Mouse (Mus musculus) limb, embryonic 15.5 days (tissue): Measurements from ENCODE around the gene Hmg20b. TPM values are rescaled to one million over a fixed set of nuclear protein-coding genes. Genes with fewer than 3 reads are reported as not detected.

Experiments used
- ATAC-seq: fragments of 200-750 bp; cut with Nextera tagmentation; 2 replicates; pipeline ENCODE4 v1.8.0; 2017; ENCODE audit warnings: low read depth, moderate TSS enrichment; ENCODE audit not compliant: insufficient number of reproducible peaks, low FRiP score, low TSS enrichment
- H3K27ac ChIP-seq: fragments of 300-500 bp; sonication (generic); 2 replicates; pipeline ENCODE4 v1.5.1; 2015; ENCODE audit warnings: moderate library complexity, mild to moderate bottlenecking, inconsistent platforms
- H3K27me3 ChIP-seq: fragments of 300-500 bp; sonication (generic); 2 replicates; pipeline ENCODE4 v1.6.1; 2015; ENCODE audit warnings: inconsistent platforms
- H3K36me3 ChIP-seq: fragments of 300-500 bp; sonication (generic); 2 replicates; pipeline ENCODE4 v1.6.1; 2015; ENCODE audit warnings: inconsistent platforms
- H3K4me1 ChIP-seq: fragments of 300-500 bp; sonication (generic); 2 replicates; pipeline ENCODE4 v1.6.1; 2015; ENCODE audit warnings: inconsistent platforms
- H3K4me2 ChIP-seq: fragments of 300-500 bp; sonication (generic); 2 replicates; pipeline ENCODE4 v1.6.1; 2015; ENCODE audit warnings: mild to moderate bottlenecking, inconsistent platforms
- H3K4me3 ChIP-seq: fragments of 300-500 bp; sonication (generic); 2 replicates; pipeline ENCODE4 v1.5.1; 2015; ENCODE audit warnings: mild to moderate bottlenecking, inconsistent platforms
- H3K9ac ChIP-seq: fragments of 300-500 bp; sonication (generic); 2 replicates; pipeline ENCODE4 v1.6.1; 2015; ENCODE audit warnings: inconsistent platforms
- H3K9me3 ChIP-seq: fragments of 300-500 bp; sonication (generic); 2 replicates; pipeline ENCODE4 v1.6.1; 2016; ENCODE audit warnings: inconsistent platforms
- WGBS: fragments of 180-500 bp; shearing (Covaris S2); methylation state at CpG from one replicate; pipeline ENCODE4 v1.1.7; 2015; 5-methylcytosine and 5-hydroxymethylcytosine counted together
- polyA plus RNA-seq: library from polyadenylated mRNA; unstranded; fragments of >200 nt; fragmentation: Nextera tagmentation; extraction: Ambion mirVana; gene quantifications from 2 replicates; pipeline ENCODE4 v1.2.1, GENCODE M21; 2015

Hmg20b gene
- polyA plus RNA-seq, 1 experiment from 2014 or later, result 89.9 TPM

- peak overlapping the region; percentile 28; the same call in 1 of the 2 replicates for H3K9ac ChIP-seq
- H3K9me3 ChIP-seq, result no peaks in the 10 kb centered on the region
- peak overlapping the region; percentile 49 for H3K4me2 ChIP-seq
- H3K27ac ChIP-seq, result 0 out of 2 replicates have a peak overlapping the region, but pooled peaks have one; percentile 50
- peaks cover 41% of the 10 kb centered on the region for H3K4me1 ChIP-seq
- peaks cover 41% of the 10 kb centered on the region for H3K27me3 ChIP-seq
- peak overlapping the region; percentile 33 for H3K4me3 ChIP-seq
- peaks cover 19% of the 10 kb centered on the region for H3K36me3 ChIP-seq
- WGBS, result 12% methylated on average over 50 of the region's 55 CpGs
- ATAC-seq, result no peak
Observed at GRCm38 (mm10) chr10:81346453-81347067, 3.7 kb downstream of the Hmg20b start.

- H3K27ac ChIP-seq, result no peak overlapping the region
- H3K9ac ChIP-seq, result no peak overlapping the region
- peaks cover 53% of the 10 kb centered on the region for H3K27me3 ChIP-seq
- H3K9me3 ChIP-seq, result no peaks in the 10 kb centered on the region
- peaks cover 43% of the 10 kb centered on the region for H3K4me1 ChIP-seq
- ATAC-seq, result no peak
- H3K4me3 ChIP-seq, result no peak overlapping the region
- H3K4me2 ChIP-seq, result no peak overlapping the region
- 83% methylated on average over 4 of the region's 4 CpGs for WGBS
- H3K36me3 ChIP-seq, result peaks cover 19% of the 10 kb centered on the region
Observed at GRCm38 (mm10) chr10:81345162-81345534, 5.1 kb downstream of the Hmg20b start.

GRCm38 (mm10) chr10:81344421-81345161 is 5.7 kb downstream of the Hmg20b start:
- Histone ChIP-seq H3K36me3 (peaks cover 19% of the 10 kb centered on the region), H3K27ac (no peak overlapping the region), H3K4me1 (peaks cover 39% of the 10 kb centered on the region), H3K9me3 (no peaks in the 10 kb centered on the region), H3K4me2 (no peak overlapping the region), H3K4me3 (no peak overlapping the region), H3K27me3 (peaks cover 53% of the 10 kb centered on the region), H3K9ac (no peak overlapping the region)
- WGBS, result 51% methylated on average over 8 of the region's 8 CpGs
- ATAC-seq, result no peak

GRCm38 (mm10) chr10:81342686-81343505 is 7.4 kb downstream of the Hmg20b start, which contains the start of gene Gipc3:
TSS of gene Gipc3 (minus strand) at chr10:81343266.
- no peaks in the 10 kb centered on the region for H3K9me3 ChIP-seq
- no peak within 1 kb of the TSS for H3K27ac ChIP-seq
- 5% methylated on average over 57 of the region's 67 CpGs for WGBS
- peak within 1 kb of the TSS; percentile 55 for H3K9ac ChIP-seq
- H3K4me3 ChIP-seq, result peak within 1 kb of the TSS; percentile 41
- H3K27me3 ChIP-seq, result peaks cover 57% of the 10 kb centered on the region
- ATAC-seq, result no peak
- peaks cover 11% of the 10 kb centered on the region for H3K36me3 ChIP-seq
- H3K4me2 ChIP-seq, result peak within 1 kb of the TSS; percentile 82
- peaks cover 27% of the 10 kb centered on the region for H3K4me1 ChIP-seq

- Histone ChIP-seq H3K27me3 (peaks cover 64% of the 10 kb centered on the region), H3K4me1 (peaks cover 18% of the 10 kb centered on the region), H3K27ac (no peak overlapping the region), H3K9me3 (no peaks in the 10 kb centered on the region), H3K4me3 (no peak overlapping the region), H3K36me3 (peaks cover 4% of the 10 kb centered on the region; the same call in 1 of the 2 replicates), H3K9ac (no peak overlapping the region), H3K4me2 (no peak overlapping the region)
- ATAC-seq, result no peak
- 34% methylated on average over 16 of the region's 16 CpGs for WGBS
Observed at GRCm38 (mm10) chr10:81341333-81341949, 8.8 kb downstream of the Hmg20b start.

GRCm38 (mm10) chr10:81340551-81341332 is 9.5 kb downstream of the Hmg20b start:
- Histone ChIP-seq H3K9ac (no peak overlapping the region), H3K27me3 (peaks cover 63% of the 10 kb centered on the region), H3K4me2 (no peak overlapping the region), H3K36me3 (peaks cover 4% of the 10 kb centered on the region; the same call in 1 of the 2 replicates), H3K9me3 (no peaks in the 10 kb centered on the region), H3K27ac (no peak overlapping the region), H3K4me3 (no peak overlapping the region), H3K4me1 (peaks cover 23% of the 10 kb centered on the region)
- no peak for ATAC-seq
- 38% methylated on average over 17 of the region's 17 CpGs for WGBS

GRCm38 (mm10) chr10:81336558-81336957 is 13.7 kb downstream of the Hmg20b start:
- WGBS, result 85% methylated on average over 4 of the region's 4 CpGs
- Histone ChIP-seq H3K27ac (peak overlapping the region; percentile 92), H3K4me1 (peaks cover 41% of the 10 kb centered on the region), H3K9me3 (no peaks in the 10 kb centered on the region), H3K27me3 (peaks cover 43% of the 10 kb centered on the region), H3K9ac (no peak overlapping the region), H3K36me3 (no peaks in the 10 kb centered on the region), H3K4me2 (no peak overlapping the region), H3K4me3 (no peak overlapping the region)
- no peak for ATAC-seq

- H3K4me2 ChIP-seq, result 0 out of 2 replicates have a peak overlapping the region, but pooled peaks have one; percentile 23
- peak overlapping the region; percentile 92 for H3K27ac ChIP-seq
- no peak overlapping the region for H3K4me3 ChIP-seq
- H3K9me3 ChIP-seq, result no peaks in the 10 kb centered on the region
- 29% methylated on average over 19 of the region's 19 CpGs for WGBS
- peak; percentile 74 for ATAC-seq
- peaks cover 35% of the 10 kb centered on the region for H3K27me3 ChIP-seq
- peaks cover 40% of the 10 kb centered on the region for H3K4me1 ChIP-seq
- no peaks in the 10 kb centered on the region for H3K36me3 ChIP-seq
- H3K9ac ChIP-seq, result 0 out of 2 replicates have a peak overlapping the region, but pooled peaks have one; percentile 11
Observed at GRCm38 (mm10) chr10:81335393-81336340, 14.6 kb downstream of the Hmg20b start.

GRCm38 (mm10) chr10:81334324-81334723 is 16.0 kb downstream of the Hmg20b start:
- Histone ChIP-seq H3K9ac (no peak overlapping the region), H3K9me3 (no peaks in the 10 kb centered on the region), H3K4me3 (no peak overlapping the region), H3K27me3 (peaks cover 31% of the 10 kb centered on the region), H3K36me3 (no peaks in the 10 kb centered on the region), H3K4me2 (no peak overlapping the region), H3K4me1 (peaks cover 54% of the 10 kb centered on the region), H3K27ac (peak overlapping the region; percentile 92; the same call in 1 of the 2 replicates)
- WGBS, result 76% methylated on average over 11 of the region's 11 CpGs
- no peak for ATAC-seq

- Histone ChIP-seq H3K9me3 (no peaks in the 10 kb centered on the region), H3K4me1 (peaks cover 69% of the 10 kb centered on the region), H3K9ac (no peak overlapping the region), H3K27me3 (peaks cover 21% of the 10 kb centered on the region), H3K4me3 (no peak overlapping the region), H3K36me3 (peaks cover 7% of the 10 kb centered on the region; the same call in 1 of the 2 replicates), H3K27ac (no peak overlapping the region), H3K4me2 (no peak overlapping the region)
- no peak for ATAC-seq
- 22% methylated on average over 29 of the region's 29 CpGs for WGBS
Observed at GRCm38 (mm10) chr10:81332277-81332676, 18.0 kb downstream of the Hmg20b start.
